Mouse (Mus musculus): ENCODE measurements at regions not wholly inside any gene's neighbourhood (a gene's known extent, or its start where the extent isn't known, plus 50 kb on each side); places are given as distances from the start of the nearest gene placed in this dataset.

DNA sequence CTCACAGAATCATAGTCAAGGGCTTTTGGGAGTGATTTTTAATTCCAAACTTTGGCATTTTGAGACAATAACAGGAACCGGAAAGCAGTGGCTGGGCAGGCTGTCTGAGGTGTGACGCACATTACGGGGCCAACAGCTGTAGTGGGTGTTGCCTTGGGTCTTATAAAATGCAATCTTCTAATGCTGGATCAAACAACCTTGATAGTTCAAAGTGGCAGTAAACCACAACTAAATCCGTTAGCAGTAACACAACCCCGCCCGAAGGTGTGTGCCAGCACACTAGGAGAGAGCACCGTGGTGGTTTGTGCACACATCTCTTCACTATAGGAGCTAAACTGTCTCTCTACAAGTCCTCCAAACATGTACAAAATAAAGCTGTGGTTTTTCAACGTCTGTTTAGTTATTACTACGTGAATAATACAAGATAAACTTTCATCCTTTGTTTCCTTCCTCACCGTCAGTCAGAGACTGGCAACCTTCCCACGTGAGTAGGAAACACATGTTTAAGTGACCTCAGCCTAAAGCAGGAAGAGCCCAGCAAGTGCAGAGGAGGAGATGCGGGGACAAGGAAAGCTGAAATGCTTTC lies 72.0 kb upstream of the Dph5 start:
- intact Hi-C loops (cut with DNase I), result no loop called here
- DNase-seq, result no peak

DNA sequence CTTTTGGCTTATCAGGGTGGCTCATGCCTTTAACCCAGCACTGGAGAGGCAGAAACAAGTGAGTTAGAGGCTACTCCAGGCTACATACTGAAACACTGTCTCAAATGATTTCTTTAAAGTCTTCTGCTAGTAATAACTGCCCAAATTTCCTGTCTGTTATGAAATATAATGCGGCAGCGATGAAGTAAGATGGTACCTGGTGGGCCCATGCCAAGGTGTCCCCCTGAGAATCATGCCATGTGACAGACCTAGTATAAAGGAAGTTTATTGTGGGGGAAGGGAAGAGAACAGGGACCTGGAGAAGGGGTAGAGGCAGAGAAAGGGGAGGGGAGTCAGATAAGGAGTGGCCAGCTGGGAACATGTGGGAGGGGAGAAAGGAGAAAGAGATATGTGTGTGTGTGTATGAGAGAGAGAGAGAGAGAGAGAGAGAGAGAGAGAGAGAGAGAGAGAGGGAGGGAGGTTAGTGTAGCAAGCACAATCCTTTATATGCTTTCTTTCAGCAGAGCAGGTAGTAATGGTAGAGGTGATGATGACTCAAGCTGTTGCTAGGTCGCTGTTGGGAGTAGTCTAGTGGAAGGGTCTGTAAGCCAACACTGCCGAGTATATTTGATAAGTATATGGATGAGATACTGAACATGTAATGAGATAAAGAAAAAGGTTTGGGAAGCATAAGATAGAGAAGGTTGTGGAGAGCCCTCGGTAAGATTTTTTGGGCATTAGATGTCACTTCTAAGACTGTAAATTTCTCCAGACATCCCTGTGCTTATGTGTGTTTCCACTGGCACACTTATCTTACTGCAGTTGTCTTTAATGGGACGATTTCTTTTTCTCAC lies 71.1 kb upstream of the Dph5 start:
- intact Hi-C loops (cut with DNase I), result no loop called here
- no peak for DNase-seq

DNA sequence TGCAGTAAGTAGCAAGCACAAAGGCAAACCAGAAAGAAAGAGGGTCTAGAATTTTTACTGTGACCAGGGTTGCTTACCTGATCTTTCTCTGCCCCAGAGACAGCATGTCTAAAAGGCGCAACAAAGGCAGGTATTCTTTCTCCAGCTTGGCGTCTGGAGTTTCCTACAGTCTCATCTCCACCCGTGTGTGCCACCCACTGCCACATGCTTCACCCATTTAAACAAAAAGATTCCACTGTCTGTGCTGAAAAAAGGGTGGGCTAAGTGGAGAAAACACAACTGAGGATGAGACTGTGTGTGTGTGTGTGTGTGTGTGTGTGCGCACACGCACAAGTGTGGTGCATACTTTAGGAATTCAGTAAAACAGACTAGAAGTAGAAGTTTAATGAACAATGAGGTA lies 69.9 kb upstream of the Dph5 start:
- no peak for DNase-seq
- intact Hi-C loops (cut with DNase I), result no loop called here

DNA sequence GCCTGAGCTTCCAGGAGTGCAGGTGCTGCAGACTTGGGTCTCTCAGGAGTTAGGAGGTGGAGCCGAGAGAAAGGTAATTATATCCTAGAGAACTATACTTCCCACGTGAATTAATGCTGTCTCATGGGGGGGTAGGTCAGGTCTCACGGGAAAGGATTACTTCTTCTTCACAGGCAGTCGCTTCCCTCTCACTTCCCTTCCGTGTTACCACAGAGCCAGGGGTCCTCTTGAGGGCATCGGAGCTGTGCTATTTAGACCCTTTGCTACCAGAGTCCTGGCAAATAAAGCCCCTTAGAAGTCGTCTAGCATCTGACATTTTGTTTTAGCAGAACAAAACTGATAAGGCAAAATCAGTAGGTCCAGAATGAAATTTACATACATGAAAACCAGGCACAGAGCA lies 68.9 kb upstream of the Dph5 start:
- intact Hi-C loops (cut with DNase I), result no loop called here
- DNase-seq, result no peak

DNA sequence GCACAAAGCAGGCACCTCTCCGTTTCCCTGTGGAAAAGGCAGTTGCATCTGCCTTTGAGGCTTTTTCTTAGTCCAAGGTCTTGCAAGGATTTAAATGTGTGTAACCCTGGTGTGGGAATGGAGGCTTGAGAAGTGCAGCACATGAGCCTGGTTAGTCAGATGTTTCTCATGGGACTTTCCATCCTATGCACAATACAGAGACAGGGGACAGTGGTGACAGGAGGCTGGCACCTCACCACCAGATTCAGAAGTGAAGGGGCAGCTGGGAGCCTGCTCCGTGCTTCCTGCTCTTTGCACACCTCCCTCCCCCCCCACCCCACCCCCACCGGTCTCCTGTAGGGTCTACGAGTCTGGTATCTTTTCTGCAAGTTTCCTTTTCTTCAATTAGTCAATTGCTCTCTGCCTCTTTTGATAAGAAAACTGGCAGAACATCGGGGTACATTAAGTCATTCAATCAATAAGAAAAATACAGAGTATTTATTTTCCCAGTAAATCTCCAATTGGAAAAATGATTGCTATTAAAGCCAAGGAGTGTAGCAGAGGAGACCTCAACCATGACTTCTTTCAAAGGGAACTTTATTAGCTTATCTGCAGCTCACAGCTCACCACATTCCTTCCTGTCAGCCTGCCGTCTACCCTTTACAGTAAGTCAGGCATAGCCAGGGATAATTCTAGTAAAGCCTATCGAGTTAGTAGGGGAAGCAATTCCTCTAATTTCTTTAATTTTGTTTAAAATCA lies 68.1 kb upstream of the Dph5 start:
- intact Hi-C loops (cut with DNase I), result no loop called here
- DNase-seq, result no peak

DNA sequence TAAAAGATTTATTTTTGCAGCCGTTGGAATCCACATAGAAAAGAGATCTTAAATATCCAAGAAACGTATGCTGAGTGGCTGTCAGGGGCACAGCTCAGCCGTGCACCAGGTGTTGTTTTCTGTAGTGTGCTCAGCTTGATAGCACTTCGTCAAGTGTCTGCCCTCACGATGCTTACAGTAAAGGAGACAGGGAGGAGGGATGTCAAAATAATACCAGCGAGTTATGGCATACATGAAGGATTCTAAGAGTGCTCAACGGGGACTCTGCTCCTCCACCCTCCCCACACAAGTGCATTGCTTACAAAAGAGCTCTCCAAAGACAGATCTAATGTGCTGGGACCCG lies 67.5 kb upstream of the Dph5 start:
- intact Hi-C loops (cut with DNase I), result no loop called here
- no peak for DNase-seq

DNA sequence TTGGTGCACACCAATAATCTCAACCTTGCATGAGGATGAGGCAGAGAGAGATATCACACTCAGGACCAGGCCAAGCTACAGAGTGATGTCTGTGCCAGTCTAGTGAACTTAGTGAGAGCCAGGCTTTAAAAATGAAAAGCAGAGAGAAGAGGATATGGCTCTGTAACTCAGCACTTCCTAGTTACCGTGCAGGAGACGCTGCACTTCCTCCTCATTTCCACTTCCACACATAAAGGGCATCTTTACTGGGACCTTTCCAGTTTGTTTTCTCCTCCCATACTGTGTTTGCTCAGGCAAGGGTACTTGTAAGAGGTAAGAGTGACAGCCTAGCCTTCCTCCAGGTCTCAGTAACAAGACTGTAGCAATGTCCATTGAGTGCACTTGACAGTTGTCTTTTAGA lies 66.0 kb upstream of the Dph5 start:
- intact Hi-C loops (cut with DNase I), result no loop called here
- no peak for DNase-seq

DNA sequence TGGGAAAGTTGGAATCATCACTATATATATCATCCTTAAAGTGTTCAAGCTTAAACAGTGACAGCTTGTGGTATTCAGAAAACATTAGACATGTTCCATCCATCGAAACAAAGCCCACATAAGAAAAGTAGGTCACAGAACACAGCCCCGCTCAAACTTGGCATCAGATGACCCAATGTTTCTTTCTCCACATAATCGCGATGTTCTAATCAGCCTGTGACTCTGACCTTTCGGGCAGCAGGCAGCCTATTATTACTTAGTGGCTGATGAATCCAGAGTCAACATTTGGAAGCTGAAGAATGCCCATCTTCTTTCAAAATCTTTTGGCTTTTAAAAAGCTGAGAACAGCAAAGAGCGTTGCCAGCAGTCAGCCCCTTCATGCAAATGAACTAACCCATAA lies 65.1 kb upstream of the Dph5 start:
- DNase-seq, result no peak
- intact Hi-C loops (cut with DNase I), result no loop called here

DNA sequence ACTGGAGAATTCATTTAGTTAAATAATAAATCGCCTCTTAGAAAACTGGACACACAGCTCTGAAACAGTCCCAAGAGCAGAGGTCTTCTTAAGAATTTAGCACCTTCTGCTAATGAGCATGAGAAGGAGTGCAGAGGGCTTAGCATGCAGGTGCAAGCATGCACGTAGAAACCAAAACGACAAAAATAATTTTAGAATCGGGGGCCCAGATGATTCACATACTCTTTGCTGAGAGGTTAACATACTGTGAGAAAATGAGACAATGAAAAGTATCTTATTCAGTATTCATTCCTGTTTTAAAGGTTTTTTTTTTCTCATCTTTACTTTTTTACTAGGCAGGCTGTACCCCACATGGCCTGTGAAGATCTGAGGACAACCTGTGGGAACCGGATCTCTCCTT lies 63.9 kb upstream of the Dph5 start:
- no peak for DNase-seq
- intact Hi-C loops (cut with DNase I), result no loop called here

DNA sequence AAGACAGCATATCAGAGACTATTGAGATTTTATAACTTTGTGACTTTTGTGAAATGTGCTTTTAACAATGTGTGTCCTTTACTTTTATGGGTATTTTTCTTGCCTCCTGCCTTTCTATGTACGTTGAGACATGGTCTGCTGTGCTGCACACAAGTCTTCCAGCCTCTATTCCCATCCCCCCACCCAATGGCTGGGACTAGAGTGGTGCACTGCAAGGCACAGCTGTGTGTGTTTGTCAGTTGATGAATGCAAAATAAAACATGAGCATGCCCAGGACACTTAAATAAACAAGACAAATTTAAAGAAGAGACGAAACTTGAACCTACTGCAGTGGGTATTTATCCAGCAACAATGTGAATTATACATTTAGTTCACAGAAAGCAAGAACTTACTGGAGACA lies 62.8 kb upstream of the Dph5 start:
- intact Hi-C loops (cut with DNase I), result no loop called here
- DNase-seq, result no peak

DNA sequence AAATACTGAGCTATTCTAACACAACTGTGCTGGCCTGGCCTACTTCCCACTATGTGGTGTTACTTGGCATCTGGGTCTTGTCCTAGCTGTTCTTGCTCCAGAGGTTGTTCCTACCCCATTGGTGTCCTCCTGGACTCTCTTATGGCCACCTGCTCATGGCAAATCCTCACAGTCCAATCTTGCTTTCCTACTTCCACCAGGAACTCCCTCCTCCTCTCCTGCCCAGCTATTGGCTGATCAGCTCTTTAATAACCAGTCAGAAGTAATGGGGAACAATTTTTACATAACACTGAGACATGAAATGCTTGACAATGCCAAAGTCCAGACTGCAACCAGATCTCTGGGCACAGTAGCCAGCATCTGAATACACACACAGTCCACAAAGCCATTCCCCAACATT lies 52.3 kb upstream of the Dph5 start:
- intact Hi-C loops (cut with DNase I), result no loop called here
- no peak for DNase-seq

DNA sequence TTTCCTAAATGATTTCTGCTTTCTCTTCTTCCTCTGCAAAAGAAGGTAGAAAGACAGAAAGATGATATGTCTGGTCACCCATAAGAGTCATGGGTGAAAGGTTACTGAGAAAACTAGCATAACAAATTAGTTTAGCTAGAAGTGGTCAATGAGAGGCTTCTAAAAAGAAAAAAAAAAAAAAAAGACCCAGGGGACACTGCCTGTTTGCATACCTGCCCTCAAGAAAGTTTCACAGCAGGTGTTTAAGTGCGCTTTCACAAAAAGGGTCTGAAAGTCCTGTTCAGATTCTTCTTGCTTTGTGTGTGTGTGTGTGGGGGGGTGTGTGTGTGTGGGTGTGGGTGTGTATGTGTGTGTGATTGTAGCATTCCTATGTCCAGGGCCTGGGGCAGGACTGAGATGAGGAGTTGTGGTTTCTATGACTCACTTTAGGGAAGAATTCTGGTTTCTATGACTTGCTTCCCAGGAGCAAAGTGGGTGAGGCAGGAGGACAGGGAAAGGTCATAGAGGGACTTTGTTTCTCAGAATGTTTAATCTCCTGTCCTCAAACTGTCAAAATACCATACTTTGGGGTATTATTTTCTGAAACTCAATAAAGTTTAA lies 49.9 kb upstream of the Dph5 start:
- DNase-seq, result no peak
- intact Hi-C loops (cut with DNase I), result no loop called here

All from gastrocnemius, postnatal 36 days (tissue).